Comparison of ENCODE assay signal across 10 mouse cellular contexts in the genomic region with DNA sequence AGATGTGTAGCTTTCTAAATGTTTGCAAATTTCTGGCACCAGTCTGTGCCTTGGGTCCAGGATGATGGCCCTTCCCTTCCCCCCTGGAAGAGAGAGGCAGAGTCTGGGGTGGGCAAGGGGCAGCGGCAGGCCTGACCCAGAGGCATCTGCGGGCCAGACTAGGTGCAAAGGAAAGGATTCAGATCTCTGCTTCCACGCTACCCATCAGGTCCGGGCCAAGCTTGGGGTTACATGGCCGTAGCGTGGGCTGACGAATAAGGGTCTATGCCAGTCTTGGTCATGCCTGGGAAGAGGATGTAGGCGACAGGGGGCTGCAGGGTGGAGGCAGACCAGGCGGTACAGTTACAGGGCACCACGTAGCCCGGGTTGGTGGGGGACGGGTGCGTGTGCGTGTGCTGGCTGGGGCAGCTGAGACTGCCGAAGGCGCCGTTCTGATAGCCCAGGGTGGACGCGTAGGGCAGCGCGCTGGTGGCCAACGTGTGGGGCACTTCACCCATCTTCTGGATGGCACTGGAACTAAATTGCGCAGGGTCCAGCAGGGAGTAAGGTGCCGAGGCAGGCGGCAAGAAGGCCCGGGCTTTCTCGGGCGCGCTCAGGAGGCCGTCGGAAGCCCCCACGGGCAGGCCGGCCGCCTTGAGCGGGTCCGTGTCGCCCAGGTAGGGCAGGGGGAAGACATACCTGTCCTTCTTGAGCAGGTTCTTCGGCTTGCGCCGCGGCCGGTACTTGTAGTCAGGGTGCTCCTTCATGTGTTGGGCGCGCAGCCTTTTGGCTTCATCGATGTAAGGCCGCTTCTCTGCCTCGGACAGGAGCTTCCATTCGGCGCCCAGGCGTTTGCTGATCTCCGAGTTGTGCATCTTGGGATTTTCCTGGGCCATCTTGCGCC. TPM values are rescaled to one million over a fixed set of nuclear protein-coding genes. Genes with fewer than 3 reads are reported as not detected.
DNase-seq lines count a peak whose midpoint lies in the region; ATAC-seq and TF ChIP-seq lines count a peak whose summit lies in the region.
"Had no signal": no experiment of that assay in that cellular context is flagged by ENCODE, and none has a peak within 500 bp of the region (broad histone marks: within the 10 kb centered on the region; RNA-seq: fewer than 3 reads in every experiment).

No protein-coding gene starts in this region.

- no peak for ATAC-seq in heart, embryonic 16.5 days (replicated peaks; ENCODE audit: extremely low read depth, insufficient read depth, low FRiP score)
- ATAC-seq in hindbrain, embryonic 13.5 days (ENCODE audit: low FRiP score): peak; percentile 47; the same call in 1 of the 2 replicates
- ATAC-seq in midbrain, postnatal 0 days (ENCODE audit: low FRiP score): peak; percentile 4; the same call in 1 of the 2 replicates
- ATAC-seq in erythroid progenitor cell, adult 5-6 weeks (replicated peaks; ENCODE audit: low FRiP score, poor library complexity, severe bottlenecking): no peak

- 3% methylated on average over 52 of the region's 52 CpGs for WGBS in heart, embryonic 16.5 days
- 2% methylated on average over 52 of the region's 52 CpGs for WGBS in hindbrain, embryonic 13.5 days
- WGBS in midbrain, postnatal 0 days: 2% methylated on average over 52 of the region's 52 CpGs

- no peak overlapping the region for H3K9ac ChIP-seq in heart, embryonic 16.5 days (ENCODE audit: low read length)
- peak overlapping the region; percentile 61 for H3K9ac ChIP-seq in hindbrain, embryonic 13.5 days
- peak overlapping the region; percentile 61 for H3K9ac ChIP-seq in midbrain, postnatal 0 days (replicated peaks; ENCODE audit: low read length, poor library complexity, severe bottlenecking)
- H3K9ac ChIP-seq: liver, embryonic 15.5 days had no signal

- H3K4me2 ChIP-seq in heart, embryonic 16.5 days (ENCODE audit: low read depth, low read length): peak overlapping the region; percentile 52
- peak overlapping the region; percentile 44; the same call in 1 of the 2 replicates for H3K4me2 ChIP-seq in hindbrain, embryonic 13.5 days
- peak overlapping the region; percentile 46 for H3K4me2 ChIP-seq in midbrain, postnatal 0 days (ENCODE audit: low read depth, low read length, poor library complexity, severe bottlenecking)

- H3K4me3 ChIP-seq in heart, embryonic 16.5 days (ENCODE audit: low read length): peak overlapping the region; percentile 36
- peak overlapping the region; percentile 30 for H3K4me3 ChIP-seq in hindbrain, embryonic 13.5 days
- H3K4me3 ChIP-seq in midbrain, postnatal 0 days (ENCODE audit: low read depth, low read length): peak overlapping the region; percentile 40
- H3K4me3 ChIP-seq: liver, embryonic 15.5 days had no signal

- DNase-seq in heart, adult 9 months (ENCODE audit: low spot score in 2 of 2): no peak
- DNase-seq in brain, embryonic 14.5 days (ENCODE audit: low read depth): peak; percentile 20
- no peak for DNase-seq in midbrain, postnatal 0 days (ENCODE audit: low spot score)
- no peak for DNase-seq in cerebellum, adult 8-10 months
- DNase-seq in urinary bladder, postnatal 36 days (ENCODE audit: low spot score in 2 of 2): no peak

- H3K36me3 ChIP-seq in heart, embryonic 16.5 days (ENCODE audit: control insufficient read depth, insufficient read depth): no peaks in the 10 kb centered on the region
- no peaks in the 10 kb centered on the region for H3K36me3 ChIP-seq in hindbrain, embryonic 13.5 days
- no peaks in the 10 kb centered on the region for H3K36me3 ChIP-seq in midbrain, postnatal 0 days (ENCODE audit: insufficient read depth, low read length)
- H3K36me3 ChIP-seq: liver, embryonic 15.5 days had no signal

- H3K27me3 ChIP-seq in heart, embryonic 16.5 days (ENCODE audit: control insufficient read depth, insufficient read depth, low read length): peaks cover 97% of the 10 kb centered on the region
- peaks cover 100% of the 10 kb centered on the region for H3K27me3 ChIP-seq in hindbrain, embryonic 13.5 days
- H3K27me3 ChIP-seq in midbrain, postnatal 0 days (ENCODE audit: insufficient read depth, low read length): peaks cover 68% of the 10 kb centered on the region
- H3K27me3 ChIP-seq: CH12.LX had no signal

- TF ChIP-seq POLR2A in brain, embryonic 14.5 days (IDR thresholded peaks at IDR 0.05; ENCODE audit: borderline replicate concordance, extremely low read depth, insufficient read depth, insufficient read length, poor library complexity, severe bottlenecking): no peak

- H3K27ac ChIP-seq in heart, embryonic 16.5 days (ENCODE audit: low read length): no peak overlapping the region
- peak overlapping the region; percentile 58 for H3K27ac ChIP-seq in hindbrain, embryonic 13.5 days
- H3K27ac ChIP-seq in midbrain, postnatal 0 days (ENCODE audit: low read depth, low read length): peak overlapping the region; percentile 76
- H3K27ac ChIP-seq: liver, embryonic 15.5 days had no signal

- no peaks in the 10 kb centered on the region; the same call in 1 of the 2 replicates for H3K9me3 ChIP-seq in heart, embryonic 16.5 days (replicated peaks; ENCODE audit: control insufficient read depth, low read length)
- H3K9me3 ChIP-seq in hindbrain, embryonic 13.5 days: no peaks in the 10 kb centered on the region
- no peaks in the 10 kb centered on the region for H3K9me3 ChIP-seq in midbrain, postnatal 0 days (ENCODE audit: low read length)
- H3K9me3 ChIP-seq: liver, embryonic 15.5 days had no signal

- TF ChIP-seq CTCF in brain, embryonic 14.5 days (IDR thresholded peaks at IDR 0.05; ENCODE audit: borderline replicate concordance, extremely low read depth, insufficient read depth, insufficient read length): no peak
- no peak for TF ChIP-seq CTCF in midbrain, postnatal 0 days (IDR thresholded peaks at IDR 0.05)

- peaks cover 5% of the 10 kb centered on the region for H3K4me1 ChIP-seq in heart, embryonic 16.5 days (ENCODE audit: control insufficient read depth, insufficient read depth, low read length)
- H3K4me1 ChIP-seq in hindbrain, embryonic 13.5 days (replicated peaks): peaks cover 48% of the 10 kb centered on the region
- no peaks in the 10 kb centered on the region for H3K4me1 ChIP-seq in midbrain, postnatal 0 days (ENCODE audit: insufficient read depth, low read length)
- H3K4me1 ChIP-seq: liver, embryonic 15.5 days had no signal

RNA-seq across cellular contexts. Expression of a gene that starts 1.0 kb away (rescaled TPM):
- polyA plus RNA-seq in heart, embryonic 16.5 days (2015; fragmentation: Nextera tagmentation; extraction: Ambion mirVana): 0.07 TPM in 1 of 2 replicates, not detected in the other
- 28.5 and 37.0 TPM in 2 replicates for polyA plus RNA-seq in brain, embryonic 14.5 days (2012; rRNA removed)
- 23.9 and 24.5 TPM in 2 replicates for polyA plus RNA-seq in hindbrain, embryonic 13.5 days (2015; fragmentation: Nextera tagmentation; extraction: Ambion mirVana)
- total RNA-seq in midbrain, postnatal 0 days (2014; rRNA removed): 23.3 and 33.5 TPM in 2 replicates
- 45.7 and 46.8 TPM in 2 replicates for polyA plus RNA-seq in midbrain, postnatal 0 days (2015; fragmentation: Nextera tagmentation; extraction: Ambion mirVana)
- not detected in 2 replicates for total RNA-seq in erythroid progenitor cell, adult 5-6 weeks (2015; ENCODE audit: low replicate concordance)
- total RNA-seq in erythroid progenitor cell, adult 5-6 weeks (2017; ENCODE audit: low replicate concordance): not detected in 2 replicates
- total RNA-seq: CH12.LX had no signal
- polyA plus RNA-seq: liver, embryonic 15.5 days had no signal

Comparison
In these comparisons a context has a peak if more than half of its experiments do, and no peak if none do; other contexts are left out.
1. ATAC-seq: peak in hindbrain, embryonic 13.5 days (single experiment) and midbrain, postnatal 0 days (single experiment); none in heart, embryonic 16.5 days (single experiment) and erythroid progenitor cell, adult 5-6 weeks (single experiment).
2. RNA of a gene that starts 1.0 kb away (polyA plus RNA-seq): 45.7 to 46.8 TPM in midbrain, postnatal 0 days, 28.5 to 37.0 TPM in brain, embryonic 14.5 days and 23.9 to 24.5 TPM in hindbrain, embryonic 13.5 days; 0.07 TPM in heart, embryonic 16.5 days; every median in the first group is over 10 times any median in the second.
3. Peak in every context shown above with its lines, with median percentiles within 50 percentile points of each other: H3K4me2 ChIP-seq and H3K4me3 ChIP-seq.